Mouse (Mus musculus) layer of hippocampus, postnatal 25 days (tissue): ENCODE data around the gene Sept5. TPM values are rescaled to one million over a fixed set of nuclear protein-coding genes. Genes with fewer than 3 reads are reported as not detected.
A peak's percentile ranks its signal among the peaks of the same experiment; 100 is the strongest.

ENCODE experiments used
- DNase-seq, 2 experiments: peaks; one replicate each; pipeline ENCODE4 v3.0.0; 2022; ENCODE audit warnings: mixed read lengths in 2 of 2, low spot score in 1 of 2; ENCODE audit errors: extremely low spot score in 1 of 2
- total RNA-seq, 2 experiments: library from RNA; stranded (reverse); gene quantifications; 2 replicates each; pipeline ENCODE4 v1.2.3; 2021

Sept5 gene
- 100 to 1,000 TPM; 600 to 645 TPM for total RNA-seq

DNA sequence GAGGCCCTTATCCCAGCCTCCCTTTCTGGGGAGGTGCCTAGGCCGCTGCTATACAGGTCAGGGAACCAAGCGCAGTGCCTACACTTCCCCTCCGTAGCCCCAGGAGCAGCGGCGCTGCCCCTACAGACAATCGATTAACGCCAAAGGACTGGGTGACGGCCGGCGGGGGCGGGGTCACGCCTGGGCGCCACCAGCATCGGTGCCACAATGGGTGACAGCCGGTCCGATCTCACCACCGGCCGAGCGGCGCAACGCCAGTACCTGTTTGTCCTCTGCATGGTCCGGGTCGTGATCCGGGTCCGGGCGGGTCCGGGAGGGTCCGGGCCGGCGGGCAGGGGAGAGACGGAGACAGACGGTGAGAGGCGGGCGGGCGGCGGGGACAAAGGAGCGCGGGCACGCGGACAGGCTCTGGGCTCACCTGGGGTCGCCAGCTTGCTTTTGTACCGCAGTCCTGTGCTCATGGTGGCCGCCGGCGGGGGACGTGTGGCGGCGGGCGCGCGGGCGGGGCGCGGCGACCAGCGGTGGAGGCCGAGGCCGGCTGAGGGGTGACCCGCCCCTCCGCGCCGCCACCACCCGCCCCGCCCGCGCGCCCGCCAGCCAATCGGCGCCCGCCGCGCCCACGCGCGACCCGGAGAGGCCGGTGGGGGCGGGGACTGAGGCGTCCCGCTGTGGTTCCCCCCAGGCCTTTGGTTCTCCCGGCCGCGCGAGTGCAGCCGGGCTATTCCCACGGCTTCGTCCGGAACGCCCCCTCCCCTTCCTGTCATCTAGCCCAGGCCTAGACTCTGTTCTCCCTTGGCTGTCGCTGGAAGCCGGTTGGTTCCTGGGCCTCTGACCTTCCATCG, at the start of gene Sept5:
Sept5 (minus strand) TSS at position 565 of the 842 bp plus-strand sequence.
- DNase-seq: peak; percentile 51 to 60

DNA sequence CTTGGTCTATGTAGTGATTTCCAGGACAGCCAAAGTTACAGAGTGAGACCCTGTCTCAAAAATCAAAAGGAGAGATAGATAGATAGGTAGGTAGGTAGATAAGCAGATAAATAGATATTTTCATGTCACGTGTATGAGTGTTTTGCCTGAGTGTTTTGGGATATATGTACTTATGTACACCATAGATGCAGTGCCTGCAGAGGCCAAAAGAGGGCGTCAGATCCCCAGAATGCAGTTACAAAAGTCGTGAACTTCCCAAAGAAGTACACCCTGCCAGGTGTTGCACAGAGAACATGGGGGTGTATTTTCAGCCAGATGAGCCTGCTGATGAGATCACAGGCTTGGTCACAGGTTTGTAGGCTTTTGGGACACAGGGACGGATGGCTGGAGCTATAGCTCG, 49.4 kb upstream of the Sept5 start:
- no peak for DNase-seq

DNA sequence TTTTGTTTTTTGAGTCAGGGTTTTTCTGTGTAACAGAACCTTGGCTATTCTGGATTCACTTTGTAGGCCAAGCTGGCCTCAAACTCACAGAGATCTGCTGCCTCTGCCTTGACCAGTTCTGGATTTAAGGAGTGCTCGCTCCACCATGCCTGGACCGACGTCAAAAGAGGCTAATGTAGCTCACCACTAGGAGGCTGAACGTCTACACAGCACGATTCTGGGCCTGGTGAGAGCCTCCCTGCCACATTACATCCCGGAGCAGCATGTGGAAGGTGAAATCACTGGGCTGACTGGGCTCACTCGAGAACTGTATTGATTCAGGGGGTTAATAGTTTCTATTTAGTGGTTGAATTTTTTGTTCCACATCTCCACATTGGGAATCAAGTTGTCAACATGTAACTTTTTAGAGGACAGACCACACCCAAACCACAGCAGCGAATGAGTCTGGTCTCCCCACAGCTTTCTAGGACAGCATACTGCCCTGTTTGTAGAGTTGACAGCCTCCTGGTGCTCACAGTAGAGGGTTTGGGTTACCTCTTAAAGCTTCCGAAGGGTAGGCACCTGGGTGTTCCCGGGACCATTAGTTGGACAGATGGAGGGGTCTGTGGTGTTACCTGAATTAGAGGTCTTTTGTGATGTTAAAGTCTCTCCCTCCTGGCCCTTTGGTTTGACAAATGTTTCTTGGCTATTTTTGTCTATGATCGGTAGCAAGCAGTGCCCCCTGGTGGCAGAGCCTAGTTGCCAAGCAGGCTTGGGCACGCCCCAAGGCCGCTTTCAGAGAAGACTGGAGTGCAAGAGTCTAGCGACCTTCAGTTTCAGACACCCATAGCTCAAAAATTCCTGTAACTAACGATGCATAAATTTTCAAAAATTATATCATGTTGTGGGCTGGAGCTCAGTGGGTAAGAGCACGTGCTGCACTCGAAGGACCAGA, 48.3 kb upstream of the Sept5 start:
- DNase-seq: peak; percentile 52 to 83

DNA sequence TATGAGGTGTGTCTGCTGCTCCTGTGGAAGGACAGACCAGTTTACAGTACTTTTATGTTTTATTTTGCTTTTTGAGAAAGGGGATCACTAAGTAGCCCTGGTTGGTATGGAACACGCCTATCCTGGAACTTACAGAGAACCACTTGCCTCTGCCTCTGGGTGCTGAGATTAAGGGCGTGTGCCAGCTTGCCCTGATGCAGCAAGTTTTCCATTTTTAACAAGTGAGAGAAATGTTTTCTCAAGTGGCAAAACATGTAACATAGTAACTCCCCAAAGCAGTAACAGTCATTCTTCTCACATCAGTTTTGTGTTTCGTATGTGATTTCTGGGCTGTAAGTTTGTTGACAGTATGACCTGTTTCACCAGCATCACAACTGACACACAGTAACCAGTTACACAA, 43.3 kb upstream of the Sept5 start:
- no peak for DNase-seq

DNA sequence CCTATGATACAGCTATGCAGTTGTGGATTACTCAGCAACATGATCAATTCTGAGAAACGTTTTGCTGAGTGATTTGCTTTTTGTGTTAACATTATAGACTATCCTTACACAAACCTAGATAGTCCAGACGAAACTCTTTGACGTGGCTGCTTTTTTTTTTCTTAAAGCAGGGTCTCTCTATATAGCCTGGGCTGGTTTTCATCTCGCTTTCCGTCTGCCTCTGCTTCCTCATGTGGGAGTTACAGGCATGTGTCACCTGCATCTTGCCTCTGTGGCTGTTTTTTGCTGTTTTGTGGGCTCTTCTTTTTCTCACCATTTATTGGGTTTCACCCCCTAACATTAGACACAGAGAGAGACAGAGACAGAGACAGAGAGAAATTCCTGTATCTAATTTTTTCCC, 42.3 kb upstream of the Sept5 start:
- DNase-seq: no peak

DNA sequence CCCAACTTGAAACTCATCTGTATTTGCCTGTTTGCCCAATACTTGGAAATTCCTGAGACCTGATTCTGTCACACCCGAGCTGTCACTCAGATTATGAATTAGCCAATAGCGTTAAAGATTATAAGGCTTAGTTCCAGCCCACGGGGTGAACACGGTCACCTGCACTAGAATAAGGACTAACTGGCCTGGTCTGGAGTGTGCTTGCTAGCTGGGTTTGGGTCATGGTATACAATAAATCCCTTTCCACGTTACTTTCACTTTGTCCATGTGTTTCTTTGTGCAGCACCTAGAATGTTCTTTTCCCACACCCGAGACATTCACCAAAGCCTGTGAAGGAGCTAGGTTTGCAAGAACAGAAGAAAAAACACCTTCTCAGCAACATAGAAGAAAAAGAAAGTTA, 40.2 kb upstream of the Sept5 start:
- no peak for DNase-seq

DNA sequence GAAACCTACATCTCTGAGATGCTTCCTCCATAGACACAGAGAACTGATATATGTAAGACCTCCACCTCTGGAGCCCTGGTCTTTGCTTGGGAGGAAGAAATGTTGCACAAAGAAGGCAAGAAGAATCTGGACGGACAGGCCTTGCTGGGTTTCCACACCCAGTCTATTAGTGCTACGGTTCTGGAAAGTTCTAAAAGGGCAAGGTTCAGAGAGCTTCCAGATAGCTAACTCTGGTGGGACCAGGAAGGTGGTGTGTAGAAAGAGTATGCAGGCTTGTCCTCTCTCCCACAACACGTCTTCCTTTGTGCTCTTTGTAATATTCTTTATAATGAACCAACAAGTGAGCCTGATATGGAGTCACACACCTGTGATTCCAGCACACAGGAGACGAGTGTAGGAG, 28.8 kb upstream of the Sept5 start:
- DNase-seq: no peak

DNA sequence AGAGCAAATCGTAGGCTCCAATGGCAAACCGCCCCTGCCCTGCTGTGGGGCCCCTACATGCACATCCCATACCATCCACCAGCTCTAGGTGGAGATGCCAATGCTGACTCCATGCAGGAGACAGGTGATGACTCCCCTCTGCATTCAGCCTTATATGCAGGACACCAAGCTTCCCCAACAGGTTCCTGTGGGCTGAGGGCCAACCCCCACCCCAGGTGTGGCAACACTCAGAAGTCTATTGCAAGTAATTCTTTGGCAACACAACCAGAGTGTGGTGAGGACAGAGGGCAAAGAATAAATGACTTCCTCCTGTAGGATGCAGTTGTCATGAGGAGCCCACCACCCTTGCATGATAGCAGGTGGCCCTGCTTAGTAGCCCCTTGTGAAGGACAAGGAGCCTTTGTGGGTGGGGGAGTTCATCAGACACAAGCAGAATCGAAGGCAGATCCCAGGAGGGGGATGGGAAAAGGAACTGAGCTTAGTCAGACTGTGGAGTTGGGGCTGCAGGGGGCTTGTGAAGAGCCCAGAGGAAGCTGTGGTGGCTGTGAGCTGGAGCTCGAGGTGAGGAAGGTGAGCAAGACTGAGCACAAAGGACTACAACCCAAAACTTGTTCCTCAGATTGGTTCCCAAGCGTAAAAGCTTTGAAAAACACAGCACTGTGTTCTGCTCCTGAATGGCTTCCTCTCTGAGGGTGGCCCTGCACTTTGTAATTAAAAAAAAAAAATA, 25.8 kb upstream of the Sept5 start:
- DNase-seq: no peak

DNA sequence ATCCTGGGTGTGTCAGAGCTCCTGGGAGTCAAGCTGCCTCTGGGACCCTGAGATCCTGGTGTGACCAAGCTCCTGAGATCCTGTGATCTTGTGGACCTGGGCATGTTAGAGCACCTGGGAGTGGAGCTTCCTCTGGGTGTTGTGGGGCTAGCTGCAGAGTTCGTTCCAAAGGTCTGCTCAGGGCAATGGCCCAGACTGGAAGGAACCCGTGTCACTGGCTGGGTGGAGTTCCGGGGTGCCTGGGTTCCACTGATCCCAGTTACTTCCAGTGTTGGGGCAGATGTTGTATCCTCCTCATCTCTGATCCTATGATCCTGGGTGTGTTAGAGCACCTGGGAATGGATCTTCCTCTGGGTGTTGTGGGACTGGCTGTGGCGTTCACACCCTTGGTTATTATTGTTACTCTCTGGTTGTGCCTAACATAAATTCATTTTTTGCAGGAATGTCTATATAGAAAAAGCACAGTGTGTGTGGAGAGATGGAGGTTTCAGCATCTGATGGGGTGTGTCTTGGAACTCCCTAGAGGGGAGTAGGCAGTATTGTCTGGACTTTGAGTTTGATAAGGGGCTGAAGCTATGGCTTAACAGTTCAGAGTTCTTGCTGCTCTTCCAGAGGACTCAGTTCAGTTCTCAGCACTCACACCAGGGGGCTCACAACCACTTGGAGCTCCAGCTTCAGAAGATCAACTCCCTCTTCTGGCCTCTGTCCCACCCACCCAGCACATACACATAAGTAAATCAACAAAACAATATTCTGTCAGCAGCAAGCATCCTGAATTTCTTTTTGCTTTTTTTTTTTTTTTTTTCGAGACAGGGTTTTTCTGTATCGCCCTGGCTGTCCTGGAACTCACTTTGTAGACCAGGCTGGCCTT, 23.8 kb upstream of the Sept5 start:
- DNase-seq: no peak

DNA sequence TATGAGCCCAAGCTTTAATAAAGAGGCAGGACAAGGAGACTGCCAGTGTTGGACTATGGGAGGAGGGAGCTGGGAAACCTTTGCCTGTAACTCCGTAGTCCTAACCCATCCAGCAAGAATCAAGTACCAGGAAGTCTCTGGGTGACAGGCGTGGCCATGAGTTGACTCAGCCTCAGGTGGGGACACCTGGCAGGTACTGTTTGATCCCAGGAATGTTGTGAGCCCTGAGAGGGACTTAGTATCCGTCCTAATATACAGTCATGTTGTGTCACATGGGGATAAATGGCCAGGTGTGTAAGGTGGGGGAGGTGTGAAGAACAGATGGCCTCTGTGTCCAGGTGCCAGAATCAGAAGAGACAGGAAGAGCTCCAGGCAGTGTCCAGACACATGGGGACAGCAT, 19.4 kb upstream of the Sept5 start:
- DNase-seq: no peak

DNA sequence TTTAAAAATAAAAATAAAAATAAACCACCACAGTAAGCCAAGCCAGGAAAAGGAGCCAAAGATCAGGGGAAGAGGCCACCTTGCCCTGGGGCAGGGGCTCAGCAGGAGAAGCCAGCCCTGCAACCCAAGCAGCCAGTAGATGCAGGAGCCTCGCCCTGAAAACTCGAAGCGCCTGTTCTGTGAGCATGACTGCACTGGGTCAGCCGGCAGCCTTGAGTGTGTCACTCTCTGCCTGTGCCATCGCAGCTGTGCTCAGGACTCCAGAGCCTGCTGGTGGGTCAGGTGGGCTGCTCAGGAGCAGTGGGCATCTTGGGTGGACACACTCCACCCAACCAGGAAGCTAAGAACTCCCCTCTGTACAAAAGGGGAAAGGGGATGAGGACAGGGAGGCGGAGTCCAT, 15.6 kb upstream of the Sept5 start:
- DNase-seq: no peak

DNA sequence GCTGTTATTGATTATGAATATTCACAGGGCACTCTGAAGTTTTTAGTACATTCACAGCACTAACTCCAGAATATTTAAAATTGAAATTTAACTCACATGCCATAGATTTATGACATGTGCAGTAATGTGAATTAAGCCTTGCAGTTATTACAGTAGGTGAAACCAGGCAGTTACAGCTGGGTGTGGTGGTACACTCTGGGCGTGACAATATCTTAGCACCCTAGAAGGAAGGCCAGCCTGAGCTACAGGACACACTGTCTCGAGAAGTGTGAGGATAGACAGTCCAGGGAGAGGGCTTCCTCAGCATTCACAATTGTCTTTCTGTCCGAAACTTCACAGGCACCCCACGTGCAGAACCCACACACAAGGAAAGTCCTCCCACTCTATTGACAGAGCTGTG, 14.7 kb upstream of the Sept5 start:
- DNase-seq: no peak

DNA sequence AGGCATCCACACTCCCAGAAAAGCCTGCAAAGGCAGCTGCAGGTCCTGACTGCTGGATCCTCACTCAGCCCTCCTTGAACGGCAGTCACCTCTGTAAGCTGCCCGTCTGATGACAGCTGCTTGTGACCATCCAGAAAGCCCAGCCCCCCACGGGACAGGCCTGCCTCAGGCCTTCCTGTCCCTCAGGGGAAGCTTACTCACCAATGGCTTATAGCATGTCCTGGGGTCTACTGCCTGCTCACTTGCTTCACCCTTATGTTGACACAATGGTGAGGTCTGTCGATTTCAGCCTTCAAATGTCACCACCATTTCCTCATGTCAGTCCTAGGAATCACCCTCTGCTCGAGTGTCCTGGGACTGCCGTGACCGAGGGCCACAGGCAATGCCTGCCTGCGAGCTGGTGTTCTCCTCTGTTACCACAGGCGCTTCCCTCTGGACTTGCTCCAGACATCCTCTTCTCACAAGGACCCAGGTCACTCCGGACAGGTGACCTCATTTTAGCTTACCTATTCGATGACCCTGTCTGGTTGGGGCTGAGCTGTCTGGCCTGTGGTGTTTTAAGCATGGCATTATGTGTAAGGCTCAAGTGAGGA, 13.7 kb upstream of the Sept5 start:
- no peak for DNase-seq

DNA sequence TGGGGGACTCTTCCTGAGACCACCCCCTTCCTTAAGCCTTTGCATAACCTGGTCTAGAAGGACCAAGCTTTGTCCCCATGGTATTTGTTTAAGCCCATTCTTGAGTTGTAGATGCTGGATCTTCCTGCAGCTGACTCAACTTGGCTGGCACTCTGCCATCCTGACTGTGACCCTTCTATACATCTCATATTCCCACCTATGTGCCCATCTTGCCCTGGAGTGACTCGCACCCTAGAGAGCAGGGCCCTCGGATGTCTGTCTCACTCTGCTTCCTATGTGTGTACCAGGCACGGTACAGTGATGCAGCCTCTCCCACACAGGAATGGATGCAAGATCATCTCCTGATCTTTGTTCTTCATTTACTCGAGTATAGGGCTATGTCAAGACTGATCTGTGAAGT, 13.1 kb upstream of the Sept5 start:
- no peak for DNase-seq

DNA sequence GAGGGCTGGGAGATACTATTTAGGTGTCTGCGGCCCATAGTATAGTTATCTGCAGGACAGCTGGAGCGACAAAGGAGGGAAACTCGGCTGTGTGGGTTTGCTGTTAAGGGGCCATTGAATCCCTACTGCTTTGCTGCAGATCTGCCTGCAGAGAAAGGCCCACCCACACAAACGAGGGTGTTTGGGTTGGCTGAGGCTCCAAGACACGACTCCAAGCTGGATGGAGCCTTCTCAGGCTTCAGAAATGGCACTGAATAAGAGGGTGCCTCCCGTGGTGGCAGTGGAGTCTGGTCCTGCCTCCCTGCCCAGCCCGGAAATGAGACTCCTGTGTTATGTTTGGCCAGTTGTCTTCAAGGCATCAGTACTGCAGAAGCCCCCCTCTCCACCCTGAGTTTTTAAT, 12.5 kb upstream of the Sept5 start:
- DNase-seq: no peak

DNA sequence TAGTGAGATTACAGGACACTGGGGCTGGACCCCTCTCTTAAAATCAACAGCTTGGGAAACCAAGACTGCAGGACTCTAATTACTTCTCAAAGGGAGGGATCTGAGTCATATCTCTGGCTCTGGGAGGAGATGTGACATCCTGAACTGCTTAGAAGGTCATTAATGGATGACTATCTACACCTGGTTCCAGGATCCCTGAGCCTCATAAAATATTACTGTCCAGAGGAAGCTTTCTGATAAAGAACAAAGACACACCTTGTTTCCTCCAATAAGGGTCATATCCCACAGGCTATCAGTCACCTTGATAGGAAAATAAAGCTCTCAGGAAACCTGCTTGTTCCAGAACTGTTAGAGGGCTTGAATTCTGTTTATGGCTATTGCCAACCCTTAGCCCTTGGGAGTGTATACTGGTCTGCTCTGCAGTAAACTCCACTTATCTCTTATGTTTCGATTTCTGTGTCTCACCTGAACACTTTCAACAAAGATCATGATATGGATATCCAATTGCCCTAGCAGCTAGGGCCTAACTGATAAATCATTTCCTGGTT, 9.7 kb upstream of the Sept5 start:
- DNase-seq: no peak

DNA sequence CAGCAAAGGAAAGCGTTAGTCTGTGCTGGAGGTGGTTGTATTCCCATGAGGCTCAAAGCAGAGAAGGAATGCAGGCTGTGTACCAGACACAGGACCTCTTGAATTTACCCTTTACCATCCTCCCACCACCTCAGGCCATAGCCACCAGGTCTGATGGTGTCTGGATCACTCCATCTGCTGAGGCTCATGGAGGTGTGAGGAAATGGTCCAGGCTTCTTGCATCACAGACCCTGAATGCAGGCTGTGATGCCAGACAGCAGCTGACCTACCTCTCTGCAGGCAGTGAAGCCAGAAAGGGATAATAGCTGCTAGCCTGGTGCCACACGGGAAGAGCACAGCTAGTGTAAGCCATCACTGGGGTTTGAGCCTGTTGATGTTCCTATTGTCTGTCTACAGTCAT, 8.6 kb upstream of the Sept5 start:
- DNase-seq: no peak

DNA sequence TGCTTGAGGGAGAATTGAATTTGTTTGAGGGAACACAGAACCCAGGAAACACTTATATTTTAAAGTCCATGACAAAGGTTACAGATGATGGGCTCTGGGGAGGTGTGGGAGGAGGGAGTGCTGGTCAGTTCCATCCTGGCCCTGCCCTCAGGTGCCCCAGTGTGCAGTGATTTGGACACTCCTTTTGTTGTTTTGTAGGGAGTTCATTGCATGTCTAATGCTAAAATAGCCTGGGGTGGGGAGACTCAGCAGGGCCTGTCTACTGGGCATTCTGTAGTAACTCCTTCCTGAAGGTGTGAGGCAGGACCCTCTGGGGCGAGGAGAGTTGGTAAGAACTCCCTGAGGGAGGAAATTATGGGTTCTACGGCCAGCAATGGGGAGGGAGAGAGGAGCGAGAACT, 7.0 kb upstream of the Sept5 start:
- DNase-seq: no peak

DNA sequence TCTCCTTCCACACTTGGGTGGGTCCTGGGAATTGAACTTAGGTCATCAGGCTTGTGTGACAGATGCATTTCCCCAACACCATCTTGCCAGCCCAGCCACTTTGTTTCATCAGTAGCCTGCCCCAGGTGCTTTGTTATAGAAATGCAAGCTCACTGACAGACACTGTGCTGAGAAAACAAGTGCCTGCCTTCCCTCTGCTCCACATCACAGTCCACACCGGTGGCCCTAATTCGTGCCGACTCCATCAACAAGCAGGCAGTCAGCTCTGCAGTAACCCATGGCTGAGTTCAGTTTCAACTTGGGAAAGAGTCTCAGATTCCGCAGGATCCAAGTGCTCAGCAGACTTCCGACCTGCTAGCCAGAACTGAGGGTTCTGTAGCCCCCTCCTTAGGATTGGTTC, 6.6 kb upstream of the Sept5 start:
- DNase-seq: no peak
